Mouse (Mus musculus): ENCODE measurements around the gene Ptprb.

Gene Ptprb

DNA sequence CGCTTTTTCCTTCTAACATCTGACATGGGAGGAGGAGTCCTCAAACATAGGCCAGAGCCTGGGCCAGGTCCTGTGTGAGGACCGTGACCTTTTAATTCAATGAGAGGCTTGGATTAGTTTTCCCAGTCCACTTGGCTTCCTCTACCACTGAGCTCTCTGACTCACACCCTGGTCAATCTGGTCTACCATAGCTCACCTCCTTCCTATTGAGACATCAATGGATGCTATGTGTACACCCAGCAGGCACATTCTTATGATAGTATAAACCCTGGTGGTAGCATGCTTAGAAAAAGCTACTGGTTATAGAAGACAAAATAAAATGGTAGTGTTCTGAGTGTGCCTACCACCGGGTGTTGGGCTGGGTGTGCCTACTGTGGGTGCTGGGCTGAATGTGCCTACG is 21.1 kb downstream of the Ptprb start:
- no peak for DNase-seq (ENCODE audit: low read depth)

- no peak for DNase-seq (ENCODE audit: low read depth)
Measured at GRCm38 (mm10) chr10:116297854-116298253, 22.5 kb downstream of the Ptprb start.

DNA sequence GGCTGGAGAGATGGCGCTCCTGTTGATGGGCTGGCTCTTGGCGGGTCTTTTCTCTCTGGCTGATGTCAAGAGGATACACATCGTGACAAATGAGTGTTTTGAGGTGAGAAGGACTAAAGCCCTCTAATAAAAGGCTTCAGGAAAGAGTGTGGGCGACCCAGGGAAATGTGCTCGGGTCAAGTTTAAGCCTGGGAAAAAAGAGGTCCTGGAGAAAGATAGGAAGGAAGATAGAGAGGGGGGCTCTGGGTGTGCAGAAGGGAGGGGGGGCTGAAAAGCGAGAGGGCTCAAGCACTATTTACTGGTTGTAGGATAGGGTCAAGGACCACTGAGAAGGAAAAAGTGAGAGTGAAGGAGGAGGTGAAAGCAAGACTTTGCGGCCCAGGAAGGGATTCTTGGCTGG is 25.5 kb downstream of the Ptprb start:
- DNase-seq (ENCODE audit: low read depth): no peak

- DNase-seq (ENCODE audit: low read depth): no peak
Measured at GRCm38 (mm10) chr10:116301258-116301657, 25.9 kb downstream of the Ptprb start.

- DNase-seq (ENCODE audit: low read depth): no peak
Measured at GRCm38 (mm10) chr10:116304355-116304754, 29.0 kb downstream of the Ptprb start.

GRCm38 (mm10) chr10:116309460-116309859 is 34.1 kb downstream of the Ptprb start:
- no peak for DNase-seq (ENCODE audit: low read depth)

GRCm38 (mm10) chr10:116310516-116311210 is 35.3 kb downstream of the Ptprb start:
- DNase-seq (ENCODE audit: low read depth): no peak

- DNase-seq (ENCODE audit: low read depth): peak; percentile 52
Measured at GRCm38 (mm10) chr10:116319246-116319645, 43.9 kb downstream of the Ptprb start.

GRCm38 (mm10) chr10:116329086-116329485 is 53.8 kb downstream of the Ptprb start:
- DNase-seq (ENCODE audit: low read depth): no peak

DNA sequence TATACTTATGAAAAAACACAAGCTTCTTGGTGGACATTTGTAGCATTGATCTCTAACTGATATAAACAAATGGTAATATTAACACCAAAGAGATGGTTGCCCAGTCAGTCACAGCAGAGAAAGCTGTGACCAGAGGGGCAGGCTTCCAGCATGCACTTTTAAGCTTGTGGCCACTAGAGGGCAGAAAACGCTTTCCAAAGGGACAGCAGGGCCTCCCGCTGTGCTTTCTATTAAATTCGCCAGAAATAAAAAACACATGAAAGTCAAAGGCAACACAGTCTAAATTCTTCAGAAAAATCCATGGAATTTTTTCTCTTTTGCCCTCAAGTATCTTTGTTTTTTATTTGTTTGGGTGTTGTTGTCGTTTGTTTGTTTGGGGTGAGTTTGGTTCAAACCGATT is 55.1 kb downstream of the Ptprb start:
- DNase-seq (ENCODE audit: low read depth): peak; percentile 81

DNA sequence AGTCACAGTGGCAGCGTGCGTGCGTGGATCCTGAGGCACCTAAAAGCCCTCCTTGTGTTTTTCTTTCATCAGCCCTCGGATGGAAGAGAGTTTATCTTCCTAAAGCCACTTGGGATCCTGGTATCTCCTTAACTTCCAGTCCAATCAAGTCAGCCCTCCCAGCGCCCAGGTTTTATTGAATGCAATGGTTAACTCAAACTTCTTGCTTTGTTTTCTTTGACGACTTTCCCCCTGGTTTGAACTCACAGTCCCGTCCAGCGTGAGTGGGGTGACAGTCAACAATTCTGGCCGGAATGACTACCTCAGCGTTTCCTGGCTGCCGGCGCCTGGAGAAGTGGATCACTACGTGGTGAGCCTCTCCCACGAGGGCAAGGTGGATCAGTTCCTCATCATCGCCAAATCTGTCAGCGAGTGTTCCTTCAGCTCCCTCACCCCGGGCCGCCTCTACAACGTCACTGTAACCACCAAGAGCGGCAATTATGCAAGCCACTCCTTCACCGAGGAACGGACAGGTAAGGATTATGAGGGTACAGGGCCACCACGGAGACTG is 55.7 kb downstream of the Ptprb start:
- no peak for DNase-seq (ENCODE audit: low read depth)

- no peak for DNase-seq (ENCODE audit: low read depth)
Measured at GRCm38 (mm10) chr10:116333666-116334065, 58.3 kb downstream of the Ptprb start.

DNA sequence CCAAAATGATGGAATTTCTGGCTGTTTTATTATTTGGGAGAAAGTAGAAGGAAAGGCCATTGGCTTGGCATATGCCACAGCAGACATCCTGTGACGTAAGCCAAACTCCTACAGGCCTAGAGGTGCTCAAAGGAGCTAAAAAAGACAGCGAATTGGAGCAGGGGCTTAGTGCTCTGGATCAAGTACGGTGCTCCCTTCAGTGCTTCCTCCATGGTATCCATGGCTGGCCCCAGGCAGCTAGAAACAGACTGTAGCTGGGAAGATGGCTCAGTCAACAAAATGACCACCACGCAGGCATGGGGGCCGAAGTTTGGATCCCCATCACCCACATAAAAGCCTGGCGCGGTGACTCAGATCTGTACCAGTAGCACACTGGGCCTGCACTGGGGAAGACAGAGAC is 58.8 kb downstream of the Ptprb start:
- DNase-seq (ENCODE audit: low read depth): no peak

GRCm38 (mm10) chr10:116335328-116335727 is 60.0 kb downstream of the Ptprb start:
- no peak for DNase-seq (ENCODE audit: low read depth)

DNA sequence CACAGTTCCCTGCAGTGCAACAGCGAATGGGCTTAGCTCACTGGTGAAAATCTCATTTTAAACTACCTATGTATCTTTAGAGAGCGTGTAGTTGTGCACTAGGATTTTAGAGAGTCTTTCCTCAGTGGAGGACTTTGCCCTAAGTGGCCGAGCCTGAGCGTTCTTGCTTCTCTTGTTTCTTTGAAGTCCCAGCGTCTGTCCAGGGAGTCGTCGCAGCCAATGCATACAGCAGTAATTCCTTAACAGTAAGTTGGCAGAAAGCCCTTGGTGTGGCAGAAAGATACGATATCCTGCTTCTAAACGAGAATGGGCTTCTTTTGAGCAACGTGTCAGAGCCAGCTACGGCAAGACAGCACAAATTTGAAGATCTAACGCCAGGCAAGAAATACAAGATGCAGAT is 65.9 kb downstream of the Ptprb start:
- DNase-seq (ENCODE audit: low read depth): no peak

DNA sequence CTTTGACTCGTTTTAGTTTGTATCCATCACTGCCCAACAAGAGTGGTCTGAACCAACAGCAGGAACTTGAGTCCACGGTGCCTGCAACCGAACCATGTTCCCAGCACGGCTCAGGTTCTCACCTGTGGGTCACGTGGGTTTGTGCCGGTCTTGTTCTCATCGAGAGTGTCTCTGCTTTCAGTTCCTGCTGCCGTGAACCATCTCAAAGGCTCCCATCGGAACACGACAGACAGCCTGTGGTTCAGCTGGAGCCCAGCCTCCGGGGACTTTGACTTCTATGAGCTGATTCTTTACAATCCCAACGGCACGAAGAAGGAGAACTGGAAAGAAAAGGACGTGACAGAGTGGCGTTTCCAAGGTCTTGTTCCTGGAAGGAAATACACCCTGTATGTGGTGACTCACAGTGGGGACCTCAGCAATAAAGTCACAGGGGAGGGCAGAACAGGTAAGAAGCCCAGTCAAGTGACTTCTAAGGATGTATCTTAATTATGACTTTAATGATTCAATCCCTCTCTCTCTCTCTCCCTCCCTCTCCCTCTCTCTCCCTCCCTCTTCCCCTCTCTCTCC is 71.4 kb downstream of the Ptprb start:
- DNase-seq (ENCODE audit: low read depth): no peak

- DNase-seq (ENCODE audit: low read depth): no peak
Measured at GRCm38 (mm10) chr10:116349004-116349403, 73.7 kb downstream of the Ptprb start.

- no peak for DNase-seq (ENCODE audit: low read depth)
Measured at GRCm38 (mm10) chr10:116350532-116350931, 75.2 kb downstream of the Ptprb start.

GRCm38 (mm10) chr10:116354372-116354771 is 79.0 kb downstream of the Ptprb start:
- no peak for DNase-seq (ENCODE audit: low read depth)

DNA sequence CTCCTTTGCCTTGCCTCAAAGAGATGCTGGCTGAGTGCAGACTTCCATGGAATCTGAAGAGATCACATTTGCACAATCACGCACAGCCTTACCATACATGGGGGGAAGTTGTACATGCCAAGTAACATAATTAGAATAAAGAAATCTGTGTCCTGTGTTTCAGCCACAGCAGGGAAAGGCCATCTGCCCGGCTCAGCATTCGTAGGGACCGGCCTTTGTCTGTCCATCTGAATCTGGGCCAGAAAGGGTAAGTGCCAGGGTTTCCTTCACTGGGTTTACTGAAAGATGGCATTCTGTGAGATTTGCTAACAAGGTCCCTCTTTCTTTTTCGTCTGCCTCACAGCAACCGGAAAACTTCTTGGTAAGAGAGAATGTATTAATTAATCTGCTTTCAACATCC is 86.9 kb downstream of the Ptprb start:
- no peak for DNase-seq (ENCODE audit: low read depth)

GRCm38 (mm10) chr10:116362645-116363044 is 87.3 kb downstream of the Ptprb start:
- DNase-seq (ENCODE audit: low read depth): no peak

DNA sequence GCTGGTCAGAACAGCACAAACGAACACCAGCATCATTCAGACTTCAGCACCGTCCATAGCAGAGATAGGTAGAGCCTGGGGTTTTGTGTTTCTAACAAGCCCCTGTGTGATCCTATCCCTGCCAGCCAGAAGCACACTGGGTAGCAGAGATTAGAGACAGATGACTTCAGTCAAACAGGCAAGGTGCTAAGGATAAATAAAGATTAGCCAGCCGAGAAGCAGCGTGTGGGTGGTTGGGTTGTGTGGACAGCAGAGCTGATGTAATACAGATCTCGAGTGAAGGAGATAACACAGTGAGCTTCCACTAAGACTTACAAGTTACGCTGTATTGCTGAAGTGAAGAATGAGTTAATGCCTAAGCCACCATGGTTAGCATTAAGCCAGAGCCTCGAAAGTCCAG is 89.4 kb downstream of the Ptprb start:
- DNase-seq (ENCODE audit: low read depth): no peak

DNA sequence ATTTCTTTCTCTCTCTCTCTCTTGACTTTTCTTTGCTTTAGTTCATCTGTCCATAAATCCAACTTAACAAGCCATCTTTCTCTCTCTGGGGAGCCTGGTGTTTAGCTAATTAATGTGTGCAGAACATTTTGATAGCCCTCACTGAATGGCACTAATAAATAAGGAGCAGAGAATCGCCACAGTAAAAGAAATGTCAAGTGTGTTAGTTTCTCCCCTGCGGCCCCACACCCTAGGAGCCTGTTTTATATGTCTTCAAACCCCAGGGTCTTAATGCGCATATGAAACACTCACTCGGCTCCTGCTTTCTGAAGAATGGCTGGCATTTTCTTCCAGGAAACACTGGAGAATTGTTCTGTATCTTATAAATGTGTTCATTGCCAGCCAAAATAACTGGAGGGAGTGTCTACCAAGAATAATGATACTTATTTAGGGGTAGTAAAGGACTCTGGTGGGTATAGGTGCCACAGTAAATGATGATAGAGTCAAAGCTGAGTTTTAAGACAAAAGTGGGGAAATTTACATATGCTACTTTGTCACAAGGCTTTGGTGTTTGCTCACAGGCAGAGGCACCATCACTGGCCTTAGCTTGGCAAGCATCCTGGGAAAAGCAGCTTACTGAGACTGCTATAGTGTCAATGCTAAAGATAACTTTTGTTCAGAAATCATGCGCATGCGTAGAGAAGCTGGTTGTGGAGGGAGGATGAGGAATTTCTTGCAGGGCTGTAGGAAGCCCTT is 95.8 kb downstream of the Ptprb start:
- DNase-seq (ENCODE audit: low read depth): no peak
